18 mouse cellular contexts compared by ENCODE assay signal in the genomic region with DNA sequence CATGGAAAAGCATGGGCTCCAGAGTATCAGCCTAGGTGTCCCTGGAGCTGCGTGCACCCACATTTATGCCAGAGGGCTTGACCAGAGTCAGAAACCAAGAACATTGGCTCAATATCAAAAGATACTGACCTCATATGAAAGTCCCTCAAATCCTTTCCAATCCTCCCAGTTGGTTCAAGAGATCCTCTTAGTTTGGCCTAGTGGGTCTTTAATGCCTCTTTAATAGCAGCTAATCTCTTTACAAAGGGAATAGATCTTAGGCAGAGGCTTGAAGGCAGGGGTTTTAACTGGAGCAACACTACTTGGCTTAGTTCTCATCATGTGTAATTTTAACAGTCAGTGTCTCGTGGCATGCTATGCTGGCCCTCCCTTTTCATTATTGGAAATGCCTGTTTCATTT.
DNase-seq lines count a peak whose midpoint lies in the region.
"Had no signal": no experiment of that assay in that cellular context is flagged by ENCODE, and none has a peak within 500 bp of the region (broad histone marks: within the 10 kb centered on the region; RNA-seq: fewer than 3 reads in every experiment).

No protein-coding gene starts in this region.

- H3K36me3 ChIP-seq in limb, embryonic 10.5 days: no peaks in the 10 kb centered on the region
- H3K36me3 ChIP-seq: embryonic facial prominence, embryonic 12.5 days; forebrain, embryonic 15.5 days had no signal

- 89% methylated on average over 2 of the region's 2 CpGs for WGBS in limb, embryonic 10.5 days

- H3K4me1 ChIP-seq in limb, embryonic 10.5 days: peaks cover 61% of the 10 kb centered on the region

- no peaks in the 10 kb centered on the region for H3K9me3 ChIP-seq in limb, embryonic 10.5 days (replicated peaks)
- H3K9me3 ChIP-seq: embryonic facial prominence, embryonic 12.5 days; forebrain, embryonic 13.5 days; forebrain, embryonic 15.5 days had no signal

- H3K4me3 ChIP-seq in limb, embryonic 10.5 days: no peak overlapping the region
- H3K4me3 ChIP-seq: embryonic facial prominence, embryonic 12.5 days; forebrain, embryonic 13.5 days; forebrain, embryonic 15.5 days had no signal

- DNase-seq in retina, postnatal 1 day: peak; percentile 65
- DNase-seq in retina, embryonic 14.5 days (ENCODE audit: low spot score): no peak
- DNase-seq in limb, embryonic 10.5 days (ENCODE audit: low spot score): no peak
- DNase-seq in adrenal gland, postnatal 36 days: no peak
- DNase-seq in cerebellum, postnatal 10 days: no peak
- DNase-seq: adrenal gland, adult 2 months; adrenal gland, postnatal 10 days; adrenal gland, postnatal 25 days; cerebellum, adult 11-12 months; cerebellum, adult 2 months; cerebellum, adult 9-10 months; cerebellum, postnatal 14 days; cerebellum, postnatal 36 days; embryo, embryonic 11 days; forebrain, postnatal 0 days had no signal

- H3K27me3 ChIP-seq in limb, embryonic 10.5 days (ENCODE audit: low read depth, poor library complexity, severe bottlenecking): no peaks in the 10 kb centered on the region
- H3K27me3 ChIP-seq: embryonic facial prominence, embryonic 12.5 days; forebrain, embryonic 13.5 days; forebrain, embryonic 15.5 days had no signal

- H3K27ac ChIP-seq in limb, embryonic 10.5 days: peak overlapping the region; percentile 54; the same call in 1 of the 2 replicates
- H3K27ac ChIP-seq: embryonic facial prominence, embryonic 12.5 days; forebrain, embryonic 13.5 days; forebrain, embryonic 15.5 days had no signal
